Comparison of ENCODE assay signal across 8 mouse cellular contexts in genomic region chr11:114789061-114789714, GRCm38 (mm10). TPM values are rescaled to one million over a fixed set of nuclear protein-coding genes. Genes with fewer than 3 reads are reported as not detected.
DNase-seq lines count a peak whose midpoint lies in the region; ATAC-seq and TF ChIP-seq lines count a peak whose summit lies in the region.

No protein-coding gene starts in this region.

- WGBS in forebrain, embryonic 16.5 days = 15% methylated on average over 30 of the region's 30 CpGs
- 8% methylated on average over 30 of the region's 30 CpGs for WGBS in lung, postnatal 0 days

- H3K36me3 ChIP-seq in E14TG2a.4 (ENCODE audit: insufficient read depth, low read length) = no peaks in the 10 kb centered on the region
- H3K36me3 ChIP-seq in forebrain, embryonic 16.5 days (ENCODE audit: control insufficient read depth, insufficient read depth) = no peaks in the 10 kb centered on the region
- H3K36me3 ChIP-seq in lung, postnatal 0 days (ENCODE audit: insufficient read depth, low read length) = no peaks in the 10 kb centered on the region

- H3K9me3 ChIP-seq in E14TG2a.4 (ENCODE audit: low read length) = no peaks in the 10 kb centered on the region
- no peaks in the 10 kb centered on the region for H3K9me3 ChIP-seq in forebrain, embryonic 16.5 days (ENCODE audit: control insufficient read depth, low read length)
- H3K9me3 ChIP-seq in lung, postnatal 0 days (ENCODE audit: low read length) = no peaks in the 10 kb centered on the region

- H3K4me2 ChIP-seq in forebrain, embryonic 16.5 days (ENCODE audit: low read length) = peak overlapping the region; percentile 43
- H3K4me2 ChIP-seq in lung, postnatal 0 days (replicated peaks; ENCODE audit: low read depth, low read length) = no peak overlapping the region

- peaks cover 98% of the 10 kb centered on the region for H3K27me3 ChIP-seq in E14TG2a.4 (ENCODE audit: insufficient read depth, low read length)
- peaks cover 13% of the 10 kb centered on the region; the same call in 1 of the 2 replicates for H3K27me3 ChIP-seq in forebrain, embryonic 16.5 days (replicated peaks; ENCODE audit: control insufficient read depth, insufficient read depth, low read length)
- H3K27me3 ChIP-seq in lung, postnatal 0 days (replicated peaks; ENCODE audit: insufficient read depth, low read length) = peaks cover 77% of the 10 kb centered on the region

- H3K4me1 ChIP-seq in E14TG2a.4 (replicated peaks; ENCODE audit: low read depth, low read length) = peaks cover 81% of the 10 kb centered on the region
- H3K4me1 ChIP-seq in forebrain, embryonic 16.5 days (replicated peaks; ENCODE audit: control insufficient read depth, insufficient read depth, low read length) = peaks cover 39% of the 10 kb centered on the region
- peaks cover 3% of the 10 kb centered on the region for H3K4me1 ChIP-seq in lung, postnatal 0 days (ENCODE audit: insufficient read depth, low read depth, low read length)

- peak; percentile 55 for TF ChIP-seq CTCF in E14TG2a.4 (conservative IDR thresholded peaks at IDR 0.05; ENCODE audit: low read length)
- peak; percentile 96 for TF ChIP-seq CTCF in lung, postnatal 0 days (IDR thresholded peaks at IDR 0.05)

- peak overlapping the region; percentile 42 for H3K9ac ChIP-seq in forebrain, embryonic 16.5 days (replicated peaks; ENCODE audit: low read depth, low read length)
- H3K9ac ChIP-seq in lung, postnatal 0 days (replicated peaks; ENCODE audit: low read depth) = no peak overlapping the region

- no peak for TF ChIP-seq EP300 in lung, postnatal 0 days (IDR thresholded peaks at IDR 0.05)

- no peak overlapping the region for H3K27ac ChIP-seq in forebrain, embryonic 16.5 days (ENCODE audit: low read length)
- no peak overlapping the region for H3K27ac ChIP-seq in lung, postnatal 0 days (ENCODE audit: low read length)

- intact Hi-C loops in heart, postnatal 25 days (cut with DNase I) = loop anchor here (1.0 kb wide), 1 partner anchor 44 kb away; no protein-coding TSS in a partner anchor

- peak; percentile 86 for DNase-seq in cerebellum, adult 11 months
- peak; percentile 54 for DNase-seq in heart, postnatal 25 days (ENCODE audit: low spot score)
- peak; percentile 62 to 86 for DNase-seq in layer of hippocampus, adult 18-20 months (ENCODE audit: low spot score in 2 of 2)
- DNase-seq in lung, postnatal 0 days (ENCODE audit: low spot score) = peak; percentile 82
- peak; percentile 78 for DNase-seq in ovary, postnatal 10 days (ENCODE audit: low spot score)
- DNase-seq in thymus, postnatal 14 days = peak; percentile 78

- peak; percentile 48 for ATAC-seq in forebrain, embryonic 16.5 days
- peak; percentile 66 for ATAC-seq in lung, postnatal 0 days

- peak overlapping the region; percentile 51 for H3K4me3 ChIP-seq in E14TG2a.4 (replicated peaks; ENCODE audit: low read length)
- peak overlapping the region; percentile 16 for H3K4me3 ChIP-seq in forebrain, embryonic 16.5 days (replicated peaks; ENCODE audit: low read length)
- H3K4me3 ChIP-seq in lung, postnatal 0 days (ENCODE audit: low read depth, low read length) = no peak overlapping the region

RNA-seq across cellular contexts. Expression of gene Btbd17, which starts 6.6 kb away (rescaled TPM):
- polyA plus RNA-seq in forebrain, embryonic 16.5 days (2015; fragmentation: Nextera tagmentation; extraction: Ambion mirVana) = 18.5 and 19.4 TPM in 2 replicates
- not detected for total RNA-seq in heart, postnatal 25 days (2021)
- total RNA-seq in layer of hippocampus, adult 18-20 months (2021) = 10 to 100 TPM; 18.7 to 23.2 TPM
- polyA plus RNA-seq in lung, postnatal 0 days (2015; fragmentation: Nextera tagmentation; extraction: Ambion mirVana) = 0.15 and 0.20 TPM in 2 replicates

RNA-seq across cellular contexts. Expression of gene Gpr142, which starts 9.5 kb away (rescaled TPM):
- polyA plus RNA-seq in forebrain, embryonic 16.5 days (2015; fragmentation: Nextera tagmentation; extraction: Ambion mirVana) = not detected in 2 replicates
- total RNA-seq in heart, postnatal 25 days (2021) = not detected
- not detected for total RNA-seq in layer of hippocampus, adult 18-20 months (2021)
- polyA plus RNA-seq in lung, postnatal 0 days (2015; fragmentation: Nextera tagmentation; extraction: Ambion mirVana) = not detected in 2 replicates

RNA-seq across cellular contexts. Expression of gene Kif19a, which starts 24.0 kb away (rescaled TPM):
- polyA plus RNA-seq in forebrain, embryonic 16.5 days (2015; fragmentation: Nextera tagmentation; extraction: Ambion mirVana) = 0.26 and 0.66 TPM in 2 replicates
- under 1 TPM; 0.13 to 0.25 TPM for total RNA-seq in heart, postnatal 25 days (2021)
- total RNA-seq in layer of hippocampus, adult 18-20 months (2021) = 1 to 10 TPM; 3.0 to 3.1 TPM
- polyA plus RNA-seq in lung, postnatal 0 days (2015; fragmentation: Nextera tagmentation; extraction: Ambion mirVana) = 0.54 and 0.74 TPM in 2 replicates

Comparison
In these comparisons a context has a peak if more than half of its experiments do, and no peak if none do; other contexts are left out.
1. RNA of gene Btbd17, which starts 6.6 kb away (total RNA-seq): 18.7 to 23.2 TPM in layer of hippocampus, adult 18-20 months; not detected in heart, postnatal 25 days; every median in the first group is over 10 times any median in the second.
2. Peak in every context shown above with its lines, with median percentiles within 50 percentile points of each other: DNase-seq.